Mouse (Mus musculus) cortical plate, adult 2 months (tissue): Measurements from ENCODE around the gene Ndufv2.
A peak's percentile ranks its signal among the peaks of the same experiment; 100 is the strongest.

Experiments used
- CTCF ChIP-seq: fragments of 200-500 bp; IDR thresholded peaks from 2 replicates; pipeline ENCODE4 v1.5.1; 2011; ENCODE audit warnings: mild to moderate bottlenecking, control low read depth, low read length; ENCODE audit not compliant: insufficient read depth; ENCODE audit errors: extremely low read depth
- POLR2A ChIP-seq: fragments of 200-500 bp; IDR thresholded peaks from 2 replicates; pipeline ENCODE4 v1.6.1; 2011; ENCODE audit warnings: mild to moderate bottlenecking, low read length, control low read depth; ENCODE audit not compliant: insufficient read depth; ENCODE audit errors: extremely low read depth

DNA sequence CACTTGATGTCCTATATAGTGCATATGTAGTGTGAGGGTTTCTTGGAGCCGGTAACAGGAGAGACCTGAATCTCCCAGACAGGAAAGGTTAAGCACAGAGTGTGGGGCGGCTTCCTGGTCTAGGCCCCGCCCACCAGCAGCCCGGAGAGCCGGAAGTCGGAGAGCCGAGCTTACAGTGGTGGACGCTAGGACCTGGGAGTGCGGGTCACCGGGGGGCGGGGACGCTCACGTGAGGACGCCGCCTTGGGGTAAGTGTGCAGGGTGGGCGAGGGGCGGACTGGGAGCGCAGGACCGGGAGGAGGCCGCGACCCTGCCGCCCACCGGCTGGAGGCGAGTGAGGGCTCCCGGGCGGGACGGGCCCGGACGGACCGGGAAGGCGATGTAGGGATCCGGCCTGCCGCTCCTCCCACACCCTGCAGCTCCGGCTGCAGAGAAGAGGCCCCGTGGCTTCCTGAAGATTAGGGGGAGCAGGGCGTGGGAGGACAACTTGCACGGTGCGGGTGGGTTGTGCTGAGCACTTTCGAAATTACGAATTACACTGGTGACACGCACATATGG is 10.1 kb upstream of the Ndufv2 start, which contains the start of gene Washc1:
- TF ChIP-seq POLR2A (peak; percentile 66), CTCF (no peak)
